Mouse (Mus musculus): Measurements from ENCODE around the gene Muc2. TPM values are rescaled to one million over a fixed set of nuclear protein-coding genes. Genes with fewer than 3 reads are reported as not detected.
A peak's percentile ranks its signal among the peaks of the same experiment; 100 is the strongest.

The Muc2 gene
- total RNA-seq (2012; rRNA removed): 0.94 and 1.7 TPM in 2 replicates

GRCm38 (mm10) chr7:141690040-141690439, at the start of gene Muc2:
Gene Muc2, plus strand, starts transcription at chr7:141690340.
- in situ Hi-C loops (cut with MboI; ENCODE audit: low sequenced_read_pairs in 2 of 2, unreplicated experiment in 2 of 2): no loop called here
- no peak within 1 kb of the TSS for H3K4me3 ChIP-seq (ENCODE audit: insufficient read depth in 1 of 2, low read depth in 1 of 2, low read length in 2 of 2, poor library complexity in 1 of 2, severe bottlenecking in 1 of 2)
- DNase-seq (ENCODE audit: low read depth, low spot score): no peak
- TF ChIP-seq MAFK (IDR thresholded peaks at IDR 0.05; ENCODE audit: insufficient read depth, low read depth, low read length) (no peak), ZC3H11A (IDR thresholded peaks at IDR 0.05; ENCODE audit: borderline replicate concordance, low read depth, low read length) (no peak), HCFC1 (IDR thresholded peaks at IDR 0.05; ENCODE audit: borderline replicate concordance, insufficient read depth, low read length) (no peak), CHD2 (IDR thresholded peaks at IDR 0.05; ENCODE audit: low read depth, low read length) (no peak), ZNF384 (IDR thresholded peaks at IDR 0.05; ENCODE audit: low read depth, low read length) (no peak)
- no peaks in the 10 kb centered on the region for H3K9me3 ChIP-seq (ENCODE audit: control insufficient read depth, insufficient read depth, low read depth, low read length)
- peaks cover 0 to 6% of the 10 kb centered on the region in 2 experiments; a peak in 2 of 4 replicates for H3K4me1 ChIP-seq (ENCODE audit: control insufficient read depth in 2 of 2, insufficient read depth in 2 of 2, low read length in 2 of 2, poor library complexity in 1 of 2)
- no peak within 1 kb of the TSS for H3K9ac ChIP-seq (ENCODE audit: insufficient read depth, low read depth, low read length, poor library complexity, severe bottlenecking)
- no peak within 1 kb of the TSS for H3K27ac ChIP-seq (ENCODE audit: insufficient read depth, low read depth, low read length, poor library complexity, severe bottlenecking)
- H3K36me3 ChIP-seq (ENCODE audit: control insufficient read depth, insufficient read depth, low read length, poor library complexity, severe bottlenecking): no peaks in the 10 kb centered on the region

DNA sequence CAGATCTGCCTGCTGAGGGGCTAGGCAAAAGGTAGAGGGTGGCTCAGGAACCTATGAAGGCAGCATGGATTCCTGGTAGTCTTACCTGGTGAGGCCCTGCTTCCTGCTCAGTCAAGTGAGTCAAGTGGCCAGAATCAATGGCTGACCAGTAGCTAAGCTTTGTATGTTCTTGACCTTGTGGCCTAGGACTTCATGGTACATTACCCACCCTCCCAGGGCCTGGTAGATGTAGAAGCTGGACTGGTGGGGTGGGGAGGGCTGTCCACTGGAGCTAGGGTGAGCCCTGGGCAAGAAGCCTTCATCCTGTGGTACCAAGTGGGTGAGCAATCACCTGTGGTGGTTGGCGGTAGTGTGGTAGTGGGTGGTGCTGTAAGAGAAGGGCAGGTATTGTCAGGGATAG, 47.8 kb upstream of the Muc2 start:
- in situ Hi-C loops (cut with MboI; ENCODE audit: low sequenced_read_pairs in 2 of 2, unreplicated experiment in 2 of 2): no loop called here
- H3K9ac ChIP-seq (ENCODE audit: insufficient read depth, low read depth, low read length, poor library complexity, severe bottlenecking): no peak overlapping the region
- H3K27ac ChIP-seq (ENCODE audit: insufficient read depth, low read depth, low read length, poor library complexity, severe bottlenecking): no peak overlapping the region
- DNase-seq (ENCODE audit: low read depth, low spot score): no peak
- TF ChIP-seq CHD2 (IDR thresholded peaks at IDR 0.05; ENCODE audit: low read depth, low read length): no peak
- TF ChIP-seq ZC3H11A (IDR thresholded peaks at IDR 0.05; ENCODE audit: borderline replicate concordance, low read depth, low read length): no peak
- no peak for TF ChIP-seq HCFC1 (IDR thresholded peaks at IDR 0.05; ENCODE audit: borderline replicate concordance, insufficient read depth, low read length)
- TF ChIP-seq MAFK (IDR thresholded peaks at IDR 0.05; ENCODE audit: insufficient read depth, low read depth, low read length): no peak
- TF ChIP-seq ZNF384 (IDR thresholded peaks at IDR 0.05; ENCODE audit: low read depth, low read length): no peak
- H3K36me3 ChIP-seq (ENCODE audit: control insufficient read depth, insufficient read depth, low read length, poor library complexity, severe bottlenecking): no peaks in the 10 kb centered on the region
- H3K9me3 ChIP-seq (ENCODE audit: control insufficient read depth, insufficient read depth, low read depth, low read length): no peaks in the 10 kb centered on the region
- no peaks in the 10 kb centered on the region for H3K4me1 ChIP-seq (ENCODE audit: control insufficient read depth in 2 of 2, insufficient read depth in 2 of 2, low read length in 2 of 2, poor library complexity in 1 of 2)
- no peak overlapping the region for H3K4me3 ChIP-seq (ENCODE audit: insufficient read depth in 1 of 2, low read depth in 1 of 2, low read length in 2 of 2, poor library complexity in 1 of 2, severe bottlenecking in 1 of 2)

DNA sequence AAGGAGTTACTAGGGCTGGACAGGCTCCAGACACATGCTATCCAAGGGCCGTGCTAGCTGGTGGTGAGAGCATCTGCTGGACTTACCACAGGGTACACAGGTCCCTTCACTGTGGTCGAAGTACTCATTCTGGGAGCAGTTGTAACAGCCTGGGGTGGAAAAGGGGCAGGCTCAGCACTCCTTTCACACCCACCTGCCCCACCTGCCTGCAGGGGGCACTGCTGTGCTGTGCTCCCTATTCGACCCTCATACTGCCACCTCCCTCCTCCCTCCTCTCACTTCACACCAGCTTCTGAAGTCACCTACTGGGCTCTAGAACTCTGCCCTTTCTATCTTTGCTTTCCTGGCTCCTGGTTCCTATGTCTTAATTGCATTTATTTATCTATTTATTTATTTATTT, 47.0 kb upstream of the Muc2 start:
- no peak for TF ChIP-seq HCFC1 (IDR thresholded peaks at IDR 0.05; ENCODE audit: borderline replicate concordance, insufficient read depth, low read length)
- no peak for TF ChIP-seq CHD2 (IDR thresholded peaks at IDR 0.05; ENCODE audit: low read depth, low read length)
- TF ChIP-seq ZNF384 (IDR thresholded peaks at IDR 0.05; ENCODE audit: low read depth, low read length): no peak
- peak; percentile 13; the same call in 1 of the 2 replicates for TF ChIP-seq ZC3H11A (IDR thresholded peaks at IDR 0.05; ENCODE audit: borderline replicate concordance, low read depth, low read length)
- TF ChIP-seq MAFK (IDR thresholded peaks at IDR 0.05; ENCODE audit: insufficient read depth, low read depth, low read length): no peak
- in situ Hi-C loops (cut with MboI; ENCODE audit: low sequenced_read_pairs in 2 of 2, unreplicated experiment in 2 of 2): no loop called here
- DNase-seq (ENCODE audit: low read depth, low spot score): peak; percentile 29

GRCm38 (mm10) chr7:141647083-141647482, 43.1 kb upstream of the Muc2 start:
- Histone ChIP-seq H3K9ac (ENCODE audit: insufficient read depth, low read depth, low read length, poor library complexity, severe bottlenecking) (no peak overlapping the region), H3K4me1 (ENCODE audit: control insufficient read depth in 2 of 2, insufficient read depth in 2 of 2, low read length in 2 of 2, poor library complexity in 1 of 2) (no peaks in the 10 kb centered on the region), H3K27ac (ENCODE audit: insufficient read depth, low read depth, low read length, poor library complexity, severe bottlenecking) (no peak overlapping the region), H3K9me3 (ENCODE audit: control insufficient read depth, insufficient read depth, low read depth, low read length) (no peaks in the 10 kb centered on the region), H3K4me3 (ENCODE audit: insufficient read depth in 1 of 2, low read depth in 1 of 2, low read length in 2 of 2, poor library complexity in 1 of 2, severe bottlenecking in 1 of 2) (no peak overlapping the region), H3K36me3 (ENCODE audit: control insufficient read depth, insufficient read depth, low read length, poor library complexity, severe bottlenecking) (no peaks in the 10 kb centered on the region)
- no peak for DNase-seq (ENCODE audit: low read depth, low spot score)
- TF ChIP-seq ZNF384 (IDR thresholded peaks at IDR 0.05; ENCODE audit: low read depth, low read length) (no peak), MAFK (IDR thresholded peaks at IDR 0.05; ENCODE audit: insufficient read depth, low read depth, low read length) (no peak), CHD2 (IDR thresholded peaks at IDR 0.05; ENCODE audit: low read depth, low read length) (no peak), HCFC1 (IDR thresholded peaks at IDR 0.05; ENCODE audit: borderline replicate concordance, insufficient read depth, low read length) (no peak), ZC3H11A (IDR thresholded peaks at IDR 0.05; ENCODE audit: borderline replicate concordance, low read depth, low read length) (no peak)
- in situ Hi-C loops (cut with MboI; ENCODE audit: low sequenced_read_pairs in 2 of 2, unreplicated experiment in 2 of 2): no loop called here

More for the DNA sequence above, 47.0 kb upstream of the Muc2 start:
- Histone ChIP-seq H3K9ac (ENCODE audit: insufficient read depth, low read depth, low read length, poor library complexity, severe bottlenecking) (no peak overlapping the region), H3K36me3 (ENCODE audit: control insufficient read depth, insufficient read depth, low read length, poor library complexity, severe bottlenecking) (no peaks in the 10 kb centered on the region), H3K27ac (ENCODE audit: insufficient read depth, low read depth, low read length, poor library complexity, severe bottlenecking) (no peak overlapping the region), H3K4me3 (ENCODE audit: insufficient read depth in 1 of 2, low read depth in 1 of 2, low read length in 2 of 2, poor library complexity in 1 of 2, severe bottlenecking in 1 of 2) (no peak overlapping the region), H3K4me1 (ENCODE audit: control insufficient read depth in 2 of 2, insufficient read depth in 2 of 2, low read length in 2 of 2, poor library complexity in 1 of 2) (no peaks in the 10 kb centered on the region), H3K9me3 (ENCODE audit: control insufficient read depth, insufficient read depth, low read depth, low read length) (no peaks in the 10 kb centered on the region)

- DNase-seq (ENCODE audit: low read depth, low spot score): no peak
- H3K9me3 ChIP-seq (ENCODE audit: control insufficient read depth, insufficient read depth, low read depth, low read length): no peaks in the 10 kb centered on the region
- H3K27ac ChIP-seq (ENCODE audit: insufficient read depth, low read depth, low read length, poor library complexity, severe bottlenecking): no peak overlapping the region
- H3K36me3 ChIP-seq (ENCODE audit: control insufficient read depth, insufficient read depth, low read length, poor library complexity, severe bottlenecking): no peaks in the 10 kb centered on the region
- H3K9ac ChIP-seq (ENCODE audit: insufficient read depth, low read depth, low read length, poor library complexity, severe bottlenecking): no peak overlapping the region
- TF ChIP-seq CHD2 (IDR thresholded peaks at IDR 0.05; ENCODE audit: low read depth, low read length) (no peak), ZNF384 (IDR thresholded peaks at IDR 0.05; ENCODE audit: low read depth, low read length) (no peak), MAFK (IDR thresholded peaks at IDR 0.05; ENCODE audit: insufficient read depth, low read depth, low read length) (no peak), HCFC1 (IDR thresholded peaks at IDR 0.05; ENCODE audit: borderline replicate concordance, insufficient read depth, low read length) (no peak), ZC3H11A (IDR thresholded peaks at IDR 0.05; ENCODE audit: borderline replicate concordance, low read depth, low read length) (no peak)
- H3K4me3 ChIP-seq (ENCODE audit: insufficient read depth in 1 of 2, low read depth in 1 of 2, low read length in 2 of 2, poor library complexity in 1 of 2, severe bottlenecking in 1 of 2): no peak overlapping the region
- in situ Hi-C loops (cut with MboI; ENCODE audit: low sequenced_read_pairs in 2 of 2, unreplicated experiment in 2 of 2): no loop called here
- no peaks in the 10 kb centered on the region; a peak in 1 of 4 replicates for H3K4me1 ChIP-seq (ENCODE audit: control insufficient read depth in 2 of 2, insufficient read depth in 2 of 2, low read length in 2 of 2, poor library complexity in 1 of 2)
Measured at GRCm38 (mm10) chr7:141647815-141648214, 42.3 kb upstream of the Muc2 start.
